Mouse (Mus musculus): ENCODE measurements at regions not wholly inside any gene's neighbourhood (a gene's known extent, or its start where the extent isn't known, plus 50 kb on each side); places are given as distances from the start of the nearest gene placed in this dataset.

DNA sequence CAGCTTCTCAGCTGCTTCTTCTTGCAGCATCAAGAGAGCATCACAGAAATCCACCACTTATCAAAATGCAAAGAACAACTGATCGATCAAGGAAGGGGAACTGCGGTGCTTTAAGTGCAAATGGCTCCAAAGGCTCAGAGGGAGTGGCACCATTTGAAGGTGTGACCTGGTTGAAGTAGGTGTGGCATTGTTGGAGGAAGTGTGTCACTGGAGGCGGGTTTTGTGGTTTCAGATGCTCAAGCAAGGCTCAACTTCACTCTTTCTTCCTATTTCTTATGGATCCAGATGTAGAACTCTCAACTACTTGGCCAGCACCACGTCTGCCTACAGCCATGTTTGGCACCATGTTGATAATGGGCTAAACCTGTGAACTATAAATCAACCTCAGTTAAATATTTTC is 334.5 kb downstream of the Lpin1 start:
- intact Hi-C loops (cut with DNase I) = no loop called here
- DNase-seq (ENCODE audit: low spot score) = no peak

- intact Hi-C loops (cut with DNase I) = no loop called here
- no peak for DNase-seq (ENCODE audit: low spot score)
These were observed 338.3 kb downstream of the Lpin1 start for GRCm38 (mm10) chr12:16272441-16272840.

- intact Hi-C loops (cut with DNase I) = no loop called here
These were observed 339.9 kb downstream of the Lpin1 start for GRCm38 (mm10) chr12:16270876-16271275.

GRCm38 (mm10) chr12:16269706-16270105 is 341.1 kb downstream of the Lpin1 start:
- DNase-seq (ENCODE audit: low spot score) = no peak
- intact Hi-C loops (cut with DNase I) = no loop called here

More at GRCm38 (mm10) chr12:16270876-16271275, 339.9 kb downstream of the Lpin1 start:
- DNase-seq (ENCODE audit: low spot score) = peak; percentile 7

GRCm38 (mm10) chr12:16268621-16269165 is 342.1 kb downstream of the Lpin1 start:
- no peak for DNase-seq (ENCODE audit: low spot score)
- intact Hi-C loops (cut with DNase I) = no loop called here

- DNase-seq (ENCODE audit: low spot score) = no peak
These were observed 349.3 kb downstream of the Lpin1 start for GRCm38 (mm10) chr12:16261465-16261864.

DNA sequence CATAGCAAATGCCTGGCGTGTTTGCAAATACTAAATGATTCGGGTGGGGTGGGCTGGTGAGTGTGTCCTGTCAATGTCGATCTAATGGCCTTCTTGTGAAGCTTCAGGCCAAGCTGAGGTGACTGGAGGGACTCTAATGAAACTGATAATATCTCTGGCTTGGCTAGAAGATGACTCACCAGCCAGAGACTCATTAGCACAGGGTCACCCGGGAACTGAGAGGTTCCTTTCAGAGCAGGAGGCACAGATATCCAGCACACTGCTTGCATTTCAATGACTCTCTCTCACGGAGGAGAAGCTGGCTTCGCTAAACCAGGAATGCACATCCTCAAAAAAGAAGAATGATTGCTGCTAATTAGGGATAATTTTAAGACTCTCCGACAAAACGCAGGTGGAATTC is 349.8 kb downstream of the Lpin1 start:
- intact Hi-C loops (cut with DNase I) = no loop called here
- no peak for DNase-seq (ENCODE audit: low spot score)

More at GRCm38 (mm10) chr12:16261465-16261864, 349.3 kb downstream of the Lpin1 start:
- intact Hi-C loops (cut with DNase I) = no loop called here

- intact Hi-C loops (cut with DNase I) = no loop called here
These were observed 350.3 kb downstream of the Lpin1 start for GRCm38 (mm10) chr12:16260501-16260900.

GRCm38 (mm10) chr12:16250621-16251020 is 360.1 kb downstream of the Lpin1 start:
- intact Hi-C loops (cut with DNase I) = no loop called here
- DNase-seq (ENCODE audit: low spot score) = no peak

More at GRCm38 (mm10) chr12:16260501-16260900, 350.3 kb downstream of the Lpin1 start:
- no peak for DNase-seq (ENCODE audit: low spot score)

- intact Hi-C loops (cut with DNase I) = no loop called here
- no peak for DNase-seq (ENCODE audit: low spot score)
These were observed 360.7 kb downstream of the Lpin1 start for GRCm38 (mm10) chr12:16250096-16250495.

GRCm38 (mm10) chr12:16239792-16240191 is 371.0 kb downstream of the Lpin1 start:
- intact Hi-C loops (cut with DNase I) = no loop called here
- no peak for DNase-seq (ENCODE audit: low spot score)

DNA sequence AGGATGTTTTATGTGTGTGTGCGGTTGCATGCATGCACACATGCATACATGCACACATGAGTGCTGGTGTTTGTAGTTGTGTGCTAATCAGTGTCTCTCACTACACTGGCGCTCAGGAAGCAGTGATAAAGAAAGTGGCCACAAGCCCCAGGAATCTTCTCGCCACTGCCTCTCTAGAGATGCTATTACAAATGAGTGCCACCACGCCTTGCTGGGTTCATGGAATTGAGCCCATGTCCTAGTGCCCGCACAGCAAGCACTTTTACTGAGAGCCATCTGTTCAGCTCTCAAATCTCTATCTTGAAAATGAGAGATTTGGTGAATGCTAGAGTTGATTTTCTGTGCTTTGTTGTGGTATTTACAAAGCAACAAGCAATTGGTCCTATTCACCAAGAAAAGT is 373.3 kb downstream of the Lpin1 start:
- intact Hi-C loops (cut with DNase I) = no loop called here
- no peak for DNase-seq (ENCODE audit: low spot score)

GRCm38 (mm10) chr12:16233559-16233958 is 377.2 kb downstream of the Lpin1 start:
- intact Hi-C loops (cut with DNase I) = loop anchor here (5.0 kb wide), 1 partner anchor 696 kb away; no protein-coding TSS in a partner anchor

DNA sequence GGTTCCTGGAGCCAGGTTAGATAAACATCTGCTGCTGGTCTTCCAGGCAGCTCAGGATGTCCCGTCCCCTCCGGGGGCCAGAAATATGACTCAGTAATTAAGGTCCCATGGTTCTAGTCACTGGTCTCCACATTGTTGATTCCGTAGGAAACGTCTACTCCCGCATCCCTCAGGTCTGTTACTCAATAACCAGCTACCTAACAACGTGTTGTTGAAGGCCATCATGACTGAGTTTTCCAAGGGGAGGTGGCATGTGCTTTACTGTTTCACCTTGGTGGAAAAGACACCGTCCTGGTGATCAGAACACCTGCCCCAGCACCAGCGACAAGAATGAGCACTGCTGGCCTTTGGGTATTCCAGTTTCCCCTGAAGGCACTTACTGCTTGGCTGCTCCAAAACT is 377.9 kb downstream of the Lpin1 start:
- intact Hi-C loops (cut with DNase I) = loop anchor here (5.0 kb wide), 1 partner anchor 696 kb away; no protein-coding TSS in a partner anchor
- DNase-seq (ENCODE audit: low spot score) = no peak

More at GRCm38 (mm10) chr12:16233559-16233958, 377.2 kb downstream of the Lpin1 start:
- DNase-seq (ENCODE audit: low spot score) = no peak

GRCm38 (mm10) chr12:16232051-16232450 is 378.7 kb downstream of the Lpin1 start:
- no peak for DNase-seq (ENCODE audit: low spot score)
- intact Hi-C loops (cut with DNase I) = loop anchor here (5.0 kb wide), 1 partner anchor 695 kb away; no protein-coding TSS in a partner anchor

GRCm38 (mm10) chr12:16231093-16231492 is 379.7 kb downstream of the Lpin1 start:
- intact Hi-C loops (cut with DNase I) = loop anchor here (2.0 to 5.0 kb wide), 2 partner anchors 412 to 694 kb away; no protein-coding TSS in a partner anchor
- no peak for DNase-seq (ENCODE audit: low spot score)

DNA sequence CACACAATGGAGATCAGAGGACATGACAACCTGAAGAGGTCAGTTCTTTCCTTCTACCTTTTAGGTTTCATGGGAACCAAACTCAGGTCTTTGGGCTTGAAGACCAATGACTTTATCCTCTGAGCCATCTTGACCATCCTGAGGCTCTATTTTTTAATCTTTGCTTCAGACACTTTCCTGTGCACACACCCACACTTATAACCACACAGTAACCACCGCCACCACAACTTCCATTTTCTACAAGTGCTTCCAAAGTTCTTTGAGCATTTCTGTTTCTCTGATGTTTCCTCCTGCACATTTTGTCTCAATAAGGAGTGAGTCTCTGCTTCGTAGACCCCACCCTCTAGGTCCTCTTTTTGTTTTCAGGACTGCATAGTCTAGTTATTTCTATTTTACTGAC is 385.3 kb downstream of the Lpin1 start:
- intact Hi-C loops (cut with DNase I) = loop anchor here (5.0 kb wide), 1 partner anchor 628 kb away; no protein-coding TSS in a partner anchor

GRCm38 (mm10) chr12:16222836-16223450 is 387.8 kb downstream of the Lpin1 start:
- no peak for DNase-seq (ENCODE audit: low spot score)
- intact Hi-C loops (cut with DNase I) = loop anchor here (5.0 kb wide), 3 partner anchors 66 to 309 kb away; no protein-coding TSS in a partner anchor

More for the DNA sequence above, 385.3 kb downstream of the Lpin1 start:
- no peak for DNase-seq (ENCODE audit: low spot score)

- intact Hi-C loops (cut with DNase I) = loop anchor here (5.0 kb wide), 3 partner anchors 65 to 310 kb away; no protein-coding TSS in a partner anchor
These were observed 388.6 kb downstream of the Lpin1 start for GRCm38 (mm10) chr12:16222205-16222604.

GRCm38 (mm10) chr12:16221142-16221541 is 389.6 kb downstream of the Lpin1 start:
- DNase-seq (ENCODE audit: low spot score) = no peak
- intact Hi-C loops (cut with DNase I) = loop anchor here (2.0 to 5.0 kb wide), 4 partner anchors 34 to 311 kb away; no protein-coding TSS in a partner anchor

More at GRCm38 (mm10) chr12:16222205-16222604, 388.6 kb downstream of the Lpin1 start:
- DNase-seq (ENCODE audit: low spot score) = no peak

DNA sequence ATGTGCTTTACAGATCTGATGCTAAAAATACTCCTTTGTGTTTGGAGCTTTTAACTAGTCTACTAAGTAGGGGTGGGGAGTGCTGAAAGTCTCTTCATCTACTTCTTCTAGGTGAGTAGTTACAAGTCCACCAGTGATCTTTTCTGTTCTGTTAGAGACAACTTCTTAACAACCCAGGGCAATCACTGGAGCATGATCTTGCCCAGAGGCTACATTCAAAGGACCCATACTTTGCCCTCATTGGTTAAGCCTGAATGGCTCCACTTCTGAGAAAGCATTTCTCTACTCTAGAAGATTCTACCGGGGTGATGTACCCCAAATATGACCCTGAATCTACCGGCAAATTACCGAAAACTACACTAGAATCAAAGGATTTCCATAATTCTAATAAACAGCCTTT is 390.2 kb downstream of the Lpin1 start:
- no peak for DNase-seq (ENCODE audit: low spot score)
- intact Hi-C loops (cut with DNase I) = loop anchor here (2.0 to 5.0 kb wide), 4 partner anchors 34 to 312 kb away; no protein-coding TSS in a partner anchor
